Mouse (Mus musculus) embryonic fibroblast, embryonic 13.5 days (primary cell): ENCODE results near the gene Car14. TPM values are rescaled to one million over a fixed set of nuclear protein-coding genes. Genes with fewer than 3 reads are reported as not detected.
A peak's percentile ranks its signal among the peaks of the same experiment; 100 is the strongest.
"Not testable (repeated sequence)": the region's sequence is repeated elsewhere in the genome, so short reads cannot be mapped to it uniquely, and the experiment has no call there.

Source experiments
- H3K27ac ChIP-seq: 2 replicates; pipeline ENCODE4 v1.5.1; 2012; ENCODE audit warnings: low read length, control low read depth, inconsistent platforms; ENCODE audit not compliant: insufficient read depth
- H3K4me1 ChIP-seq: 2 replicates; pipeline ENCODE4 v1.6.1; 2011; ENCODE audit warnings: low read length; ENCODE audit not compliant: control insufficient read depth, insufficient read depth
- H3K4me3 ChIP-seq: 2 replicates; pipeline ENCODE4 v1.5.1; 2011; ENCODE audit warnings: mild to moderate bottlenecking, control low read depth, low read length; ENCODE audit not compliant: insufficient read depth
- CTCF ChIP-seq: IDR thresholded peaks from 2 replicates; pipeline ENCODE4 v1.5.1; 2011; ENCODE audit warnings: mild to moderate bottlenecking, control low read depth, low read length, moderate library complexity, borderline replicate concordance; ENCODE audit not compliant: insufficient read depth
- POLR2A ChIP-seq: IDR thresholded peaks from 2 replicates; pipeline ENCODE4 v1.6.1; 2011; ENCODE audit warnings: low read depth, mild to moderate bottlenecking, control low read depth, low read length, moderate library complexity
- polyA plus RNA-seq: library from polyadenylated mRNA; stranded (reverse); fragments of >200 nt; gene quantifications from 2 replicates; pipeline ENCODE4 v1.2.4, GENCODE M21; 2011; ENCODE audit warnings: low read depth; ENCODE audit not compliant: missing spikeins, insufficient read length

Car14 gene
- polyA plus RNA-seq, 1 experiment, result not detected

GRCm38 (mm10) chr3:95905146-95905939 is 852 bp upstream of the Car14 start:
- Histone ChIP-seq H3K4me3 (peak overlapping the region; percentile 17), H3K27ac (no peak overlapping the region), H3K4me1 (no peaks in the 10 kb centered on the region)
- no peak for TF ChIP-seq POLR2A
- no peak for TF ChIP-seq CTCF

- Histone ChIP-seq H3K4me3 (no peak overlapping the region), H3K4me1 (no peaks in the 10 kb centered on the region), H3K27ac (no peak overlapping the region)
- no peak for TF ChIP-seq POLR2A
- TF ChIP-seq CTCF, result no peak
Observed at GRCm38 (mm10) chr3:95903753-95904502, 563 bp downstream of the Car14 start.

- H3K27ac ChIP-seq, result no peak overlapping the region
- H3K4me3 ChIP-seq, result no peak overlapping the region
- no peaks in the 10 kb centered on the region for H3K4me1 ChIP-seq
- TF ChIP-seq CTCF (no peak), POLR2A (no peak)
Observed at GRCm38 (mm10) chr3:95902643-95903042, 1.8 kb downstream of the Car14 start.

GRCm38 (mm10) chr3:95902373-95902625 is 2.2 kb downstream of the Car14 start:
- Histone ChIP-seq H3K4me1 (no peaks in the 10 kb centered on the region), H3K4me3 (no peak overlapping the region), H3K27ac (no peak overlapping the region)
- no peak for TF ChIP-seq POLR2A
- no peak for TF ChIP-seq CTCF

- H3K27ac ChIP-seq, result no peak overlapping the region
- no peak overlapping the region for H3K4me3 ChIP-seq
- H3K4me1 ChIP-seq, result no peaks in the 10 kb centered on the region
- TF ChIP-seq POLR2A (no peak), CTCF (no peak)
Observed at GRCm38 (mm10) chr3:95901616-95902372, 2.7 kb downstream of the Car14 start.

GRCm38 (mm10) chr3:95899800-95900524 is 4.5 kb downstream of the Car14 start:
- no peak overlapping the region for H3K4me3 ChIP-seq
- no peaks in the 10 kb centered on the region for H3K4me1 ChIP-seq
- H3K27ac ChIP-seq, result no peak overlapping the region
- TF ChIP-seq POLR2A (no peak), CTCF (no peak)

- H3K4me3 ChIP-seq, H3K27ac ChIP-seq, H3K4me1 ChIP-seq: not testable (repeated sequence)
Observed at GRCm38 (mm10) chr3:95895501-95895900, 9.0 kb downstream of the Car14 start.

- TF ChIP-seq POLR2A (peak; percentile 6; the same call in 1 of the 2 replicates), CTCF (no peak)
- Histone ChIP-seq H3K4me3 (peak overlapping the region; percentile 95), H3K27ac (peak overlapping the region; percentile 76), H3K4me1 (peaks cover 2% of the 10 kb centered on the region; the same call in 1 of the 2 replicates)
Observed at GRCm38 (mm10) chr3:95894317-95895160, 10.0 kb downstream of the Car14 start.

- H3K4me1 ChIP-seq, result not testable (repeated sequence)
- Histone ChIP-seq H3K4me3 (peak within 1 kb of the TSS; percentile 95), H3K27ac (peak within 1 kb of the TSS; percentile 80)
- peak; percentile 89 for TF ChIP-seq POLR2A
Observed at GRCm38 (mm10) chr3:95893606-95894316, 10.7 kb downstream of the Car14 start, which contains the start of gene Aph1a. Aph1a (plus strand) TSS chr3:95893969.
